Mouse (Mus musculus) lung, adult 2 months (tissue): ENCODE data around the gene Hoxa7. TPM values are rescaled to one million over a fixed set of nuclear protein-coding genes. Genes with fewer than 3 reads are reported as not detected.
A peak's percentile ranks its signal among the peaks of the same experiment; 100 is the strongest.

Experiments used
- DNase-seq: peaks from one replicate; pipeline ENCODE4 v3.0.0; 2022
- H3K4me1 ChIP-seq: fragments of 200-500 bp; 2 replicates; pipeline ENCODE4 v1.6.1; 2011; ENCODE audit warnings: low read length; ENCODE audit not compliant: control insufficient read depth, insufficient read depth
- H3K4me3 ChIP-seq: fragments of 200-500 bp; replicated peaks from 2 replicates; pipeline ENCODE3; 2011; ENCODE audit warnings: low read depth, mild to moderate bottlenecking, control low read depth, low read length; ENCODE audit errors: extremely low read depth
- CTCF ChIP-seq: fragments of 200-500 bp; IDR thresholded peaks from 2 replicates; pipeline ENCODE4 v1.5.1; 2011; ENCODE audit warnings: mild to moderate bottlenecking, low read length, control low read depth; ENCODE audit not compliant: insufficient read depth
- POLR2A ChIP-seq: fragments of 200-500 bp; IDR thresholded peaks from 2 replicates; pipeline ENCODE4 v1.6.1; 2011; ENCODE audit warnings: low read depth, mild to moderate bottlenecking, control low read depth, low read length, borderline replicate concordance; ENCODE audit errors: extremely low read depth
- WGBS: fragments of 180-500 bp; shearing (Covaris S2); methylation state at CpG from one replicate; pipeline ENCODE4 v1.1.7; 2018; 5-methylcytosine and 5-hydroxymethylcytosine counted together
- polyA plus RNA-seq: library from polyadenylated mRNA; depleted of rRNA; stranded (reverse); fragments of >200 nt; gene quantifications from 2 replicates; pipeline ENCODE4 v1.2.3, GENCODE M21; 2012

Hoxa7 gene
- polyA plus RNA-seq, 1 experiment = 6.6 TPM

DNA sequence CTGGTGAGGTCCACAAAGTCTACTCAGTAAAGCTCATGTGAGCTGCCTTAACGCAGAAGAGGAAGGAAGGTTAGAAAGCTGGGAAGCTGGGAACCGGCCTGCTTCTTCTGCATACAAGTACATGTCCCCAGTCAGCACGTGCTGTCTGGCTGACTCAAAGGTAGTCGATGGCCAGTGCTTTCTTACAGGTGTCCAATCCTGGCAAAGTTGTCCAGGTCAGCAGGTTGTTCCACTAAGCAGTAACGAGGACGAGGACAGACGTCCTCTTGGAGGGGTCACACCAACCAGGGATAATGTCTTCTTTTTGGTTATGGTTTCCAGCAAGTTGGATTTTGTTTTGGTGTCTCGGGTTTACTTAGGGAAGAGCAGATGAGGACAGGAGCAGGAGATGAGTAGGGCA, 31.7 kb downstream of the Hoxa7 start:
- 34% methylated on average over 8 of the region's 8 CpGs for WGBS
- DNase-seq = no peak
- Histone ChIP-seq H3K4me1 (peaks cover 7% of the 10 kb centered on the region), H3K4me3 (no peak overlapping the region)
- TF ChIP-seq POLR2A (no peak), CTCF (no peak)

DNA sequence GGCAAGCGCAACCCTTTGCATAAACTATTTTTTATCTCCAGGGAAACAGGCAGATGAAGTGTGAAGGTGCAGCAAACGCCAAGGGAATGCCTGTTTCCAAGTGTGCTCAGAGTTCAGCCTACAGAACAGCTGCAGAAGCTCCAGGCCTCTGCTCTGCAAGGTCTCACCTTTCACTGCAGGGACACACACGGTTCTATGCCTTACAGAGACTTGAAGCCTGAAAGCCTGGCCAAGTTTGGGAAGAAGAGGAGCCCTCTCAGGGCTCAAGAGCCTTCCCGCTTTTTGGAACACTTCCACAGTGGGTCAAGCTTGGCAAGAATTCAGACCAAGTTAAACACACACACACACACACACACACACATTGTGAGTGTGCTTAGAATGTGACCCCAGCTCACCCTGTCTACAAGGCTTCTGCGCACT, 32.5 kb downstream of the Hoxa7 start:
- H3K4me1 ChIP-seq = peaks cover 7% of the 10 kb centered on the region
- no peak for TF ChIP-seq CTCF
- no peak for TF ChIP-seq POLR2A
- no peak overlapping the region for H3K4me3 ChIP-seq
- 23% methylated on average over 5 of the region's 5 CpGs for WGBS
- no peak for DNase-seq

DNA sequence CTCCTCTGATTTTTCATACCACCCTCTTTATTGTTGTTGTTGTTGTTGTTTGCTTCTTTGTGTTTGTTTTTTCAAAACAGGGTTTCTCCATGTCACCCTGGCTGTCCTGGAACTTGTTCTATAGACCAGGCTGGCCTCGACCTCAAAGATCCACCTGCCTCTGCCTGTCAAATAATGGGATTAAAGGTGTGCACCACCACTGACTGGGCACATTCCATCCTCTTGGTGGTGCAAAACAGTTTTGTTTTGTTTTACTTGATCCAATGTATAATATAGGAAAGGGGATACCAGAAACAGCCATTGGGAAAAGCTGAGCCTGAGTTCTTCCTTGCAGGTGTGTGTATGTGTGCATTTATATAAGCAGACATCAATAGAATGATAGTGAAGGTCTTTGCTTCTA, 35.2 kb downstream of the Hoxa7 start:
- Histone ChIP-seq H3K4me3 (no peak overlapping the region), H3K4me1 (peaks cover 4% of the 10 kb centered on the region)
- no peak for DNase-seq
- TF ChIP-seq POLR2A (no peak), CTCF (no peak)
- WGBS = 75% methylated on average over 1 of the region's 1 CpGs

DNA sequence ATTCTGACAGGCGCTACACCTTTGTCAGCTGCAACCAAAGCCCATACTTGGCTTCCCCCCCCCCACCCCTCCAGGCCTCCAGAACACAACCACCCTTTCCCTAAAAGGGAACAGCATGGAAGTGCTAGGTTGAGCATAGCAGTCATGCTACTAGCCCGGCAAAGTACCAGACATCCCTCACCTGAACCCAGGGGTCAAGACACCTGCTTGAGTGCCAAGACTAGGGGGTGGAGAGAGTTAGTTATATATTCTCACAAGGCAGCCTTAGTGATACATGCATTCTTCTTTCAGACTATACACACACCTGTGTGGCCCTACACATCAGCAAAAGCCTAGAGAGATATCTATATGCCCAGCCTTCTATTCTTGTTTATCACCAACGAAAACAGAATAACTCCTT, 35.8 kb downstream of the Hoxa7 start:
- DNase-seq = no peak
- no peak overlapping the region for H3K4me3 ChIP-seq
- 56% methylated on average over 3 of the region's 3 CpGs for WGBS
- peaks cover 4% of the 10 kb centered on the region for H3K4me1 ChIP-seq
- TF ChIP-seq POLR2A (no peak), CTCF (no peak)

DNA sequence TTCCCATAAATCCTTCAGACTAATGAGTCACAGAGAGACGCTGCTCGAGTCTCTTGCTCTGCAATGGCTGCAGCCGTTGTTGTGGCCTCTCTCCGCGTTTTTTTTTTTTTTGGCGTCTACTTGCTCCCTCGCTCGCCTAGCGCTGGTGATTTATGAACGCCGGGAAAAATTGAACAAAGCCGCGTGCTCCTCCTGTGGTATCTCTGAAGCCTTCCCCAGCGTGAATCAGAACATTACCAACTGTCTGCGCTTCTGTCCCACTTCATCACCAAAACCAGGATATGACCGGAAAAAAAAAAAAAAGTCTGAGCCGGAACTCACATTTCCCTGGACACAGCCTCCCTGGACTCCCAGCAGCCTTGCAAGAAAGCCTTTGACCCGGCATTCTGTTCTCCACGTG, 36.4 kb downstream of the Hoxa7 start:
- 11% methylated on average over 19 of the region's 19 CpGs for WGBS
- TF ChIP-seq POLR2A (no peak), CTCF (no peak)
- H3K4me1 ChIP-seq = peaks cover 4% of the 10 kb centered on the region
- peak; percentile 5 for DNase-seq
- H3K4me3 ChIP-seq = peak overlapping the region; percentile 37

DNA sequence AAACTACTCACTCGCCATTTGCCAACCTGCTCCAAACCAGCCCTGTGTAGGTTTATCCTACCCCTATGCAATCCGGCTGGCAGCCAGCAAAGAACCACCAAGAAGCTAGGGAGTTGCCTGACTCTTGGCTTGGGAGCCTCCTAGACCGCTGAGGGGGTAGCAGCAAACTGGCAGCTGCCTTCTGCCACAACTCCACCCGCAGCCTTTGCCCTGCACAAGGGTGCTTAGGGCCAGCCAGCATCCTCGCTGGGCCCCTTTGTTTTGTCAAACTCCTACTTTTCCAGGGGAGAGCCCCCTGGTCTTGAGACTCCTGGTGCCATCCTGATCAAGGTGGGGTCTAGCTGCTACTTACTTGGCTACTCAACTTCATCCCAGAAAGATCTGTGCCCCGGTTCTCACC, 37.0 kb downstream of the Hoxa7 start:
- TF ChIP-seq CTCF = no peak
- no peak for TF ChIP-seq POLR2A
- Histone ChIP-seq H3K4me3 (no peak overlapping the region), H3K4me1 (no peaks in the 10 kb centered on the region)
- WGBS = 41% methylated on average over 6 of the region's 6 CpGs
- DNase-seq = no peak

DNA sequence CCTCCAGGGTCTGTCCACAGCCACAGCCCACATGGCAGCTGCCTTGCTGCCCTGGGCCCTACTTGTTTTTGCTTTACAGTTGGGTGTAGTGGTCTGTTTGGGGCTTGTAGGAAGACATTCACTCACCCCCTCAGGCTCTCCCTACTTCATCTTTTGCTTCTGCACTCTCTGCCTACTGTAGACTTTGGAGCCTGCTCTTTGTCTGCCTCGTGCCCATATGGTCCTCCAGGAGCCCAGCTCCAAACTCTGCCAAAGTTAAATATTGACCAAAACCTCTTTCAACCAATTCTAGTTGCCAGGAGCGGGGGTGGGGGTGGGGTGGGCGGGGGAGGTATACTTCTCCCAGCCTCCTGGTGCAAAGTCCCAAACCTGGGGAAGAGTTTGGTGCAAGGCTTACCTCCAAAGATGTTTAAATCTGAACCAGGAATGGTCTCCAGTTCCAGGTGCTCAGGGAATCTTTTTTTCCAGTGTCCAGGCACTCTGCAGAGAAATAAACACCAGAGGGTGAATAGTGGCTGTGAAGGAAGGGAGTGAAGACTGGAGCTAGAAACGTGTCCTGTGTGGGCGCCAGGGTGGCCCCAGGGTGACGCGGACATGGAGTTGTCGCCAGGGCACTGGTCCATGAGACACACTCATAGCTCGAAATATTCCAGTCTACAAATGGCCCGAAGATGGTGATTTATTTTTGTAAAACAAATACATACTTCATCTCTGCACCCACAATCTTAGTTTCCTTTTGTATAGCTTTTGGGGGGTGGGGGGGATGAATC, 38.2 kb downstream of the Hoxa7 start:
- DNase-seq = no peak
- 51% methylated on average over 10 of the region's 10 CpGs for WGBS
- no peaks in the 10 kb centered on the region for H3K4me1 ChIP-seq
- no peak overlapping the region for H3K4me3 ChIP-seq
- TF ChIP-seq CTCF = no peak
- no peak for TF ChIP-seq POLR2A

DNA sequence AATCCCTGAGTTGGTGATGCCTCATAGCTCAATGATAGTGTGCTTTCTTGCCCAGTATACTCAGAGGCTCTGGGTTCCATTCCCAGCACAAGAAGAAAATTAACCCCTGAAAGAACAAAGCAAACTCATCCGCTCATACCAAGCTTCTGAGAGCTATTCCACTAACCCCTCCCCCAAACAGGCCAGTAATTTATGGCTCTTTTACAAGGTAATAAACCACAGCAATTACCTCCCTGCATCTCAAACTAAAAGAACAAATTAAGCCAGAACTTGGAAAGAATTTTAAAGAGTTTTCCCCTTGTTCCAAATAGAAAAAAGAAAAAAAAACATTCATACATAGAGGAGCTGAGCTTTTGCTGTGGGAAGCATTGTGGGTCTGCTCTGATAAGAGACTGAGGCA, 38.9 kb downstream of the Hoxa7 start:
- WGBS = 62% methylated on average over 1 of the region's 1 CpGs
- Histone ChIP-seq H3K4me1 (no peaks in the 10 kb centered on the region), H3K4me3 (no peak overlapping the region)
- TF ChIP-seq CTCF = no peak
- DNase-seq = peak; percentile 0

DNA sequence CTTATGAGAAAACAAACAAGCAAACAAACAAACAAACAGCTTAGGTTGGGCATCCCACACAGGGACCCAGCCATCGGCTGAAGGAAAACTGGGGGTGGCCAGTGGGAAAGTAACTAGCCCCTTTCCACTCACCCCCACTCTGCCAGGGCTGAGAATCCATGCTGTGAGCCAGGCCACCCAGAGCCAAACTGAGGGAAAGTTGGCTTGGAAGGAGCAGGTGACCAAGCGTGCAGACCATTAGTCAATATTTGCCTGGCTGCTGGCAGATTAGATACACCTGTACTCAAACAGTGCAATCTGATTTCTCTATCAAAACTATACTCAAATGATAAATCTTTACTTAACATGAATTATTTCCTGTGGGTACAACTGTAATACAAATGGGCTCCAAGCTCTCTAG, 39.6 kb downstream of the Hoxa7 start:
- no peak for DNase-seq
- 57% methylated on average over 2 of the region's 2 CpGs for WGBS
- TF ChIP-seq CTCF (no peak), POLR2A (no peak)
- Histone ChIP-seq H3K4me3 (no peak overlapping the region), H3K4me1 (no peaks in the 10 kb centered on the region)

DNA sequence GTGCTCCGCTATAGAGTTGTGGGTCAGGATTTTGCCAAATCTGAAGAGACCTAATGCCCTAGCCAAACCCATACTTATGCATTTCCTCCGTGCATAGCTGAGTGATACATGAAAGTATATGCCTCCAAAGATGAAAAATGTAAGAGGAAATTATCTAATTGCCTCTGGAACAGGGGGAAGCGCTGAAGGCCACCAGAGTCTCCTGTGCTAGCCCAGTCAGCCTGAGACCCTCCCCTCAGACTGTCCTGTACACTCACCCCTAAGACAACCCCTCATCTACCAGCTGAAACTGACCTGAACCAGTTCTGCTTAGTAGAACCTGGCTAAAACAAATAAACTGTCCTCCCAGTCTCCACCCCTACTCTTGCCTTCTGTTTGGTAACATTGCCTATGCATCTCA, 40.9 kb downstream of the Hoxa7 start:
- WGBS = 35% methylated on average over 3 of the region's 3 CpGs
- no peak overlapping the region for H3K4me3 ChIP-seq
- no peak for DNase-seq
- peaks cover 2% of the 10 kb centered on the region; the same call in 1 of the 2 replicates for H3K4me1 ChIP-seq
- TF ChIP-seq POLR2A (no peak), CTCF (no peak)
